Mouse (Mus musculus): ENCODE results near the gene Vldlr.

Gene Vldlr

GRCm38 (mm10) chr19:27216318-27216717, at the start of gene Vldlr:
TSS of gene Vldlr (plus strand) at chr19:27216484.
- no peak for DNase-seq (ENCODE audit: low spot score)

DNA sequence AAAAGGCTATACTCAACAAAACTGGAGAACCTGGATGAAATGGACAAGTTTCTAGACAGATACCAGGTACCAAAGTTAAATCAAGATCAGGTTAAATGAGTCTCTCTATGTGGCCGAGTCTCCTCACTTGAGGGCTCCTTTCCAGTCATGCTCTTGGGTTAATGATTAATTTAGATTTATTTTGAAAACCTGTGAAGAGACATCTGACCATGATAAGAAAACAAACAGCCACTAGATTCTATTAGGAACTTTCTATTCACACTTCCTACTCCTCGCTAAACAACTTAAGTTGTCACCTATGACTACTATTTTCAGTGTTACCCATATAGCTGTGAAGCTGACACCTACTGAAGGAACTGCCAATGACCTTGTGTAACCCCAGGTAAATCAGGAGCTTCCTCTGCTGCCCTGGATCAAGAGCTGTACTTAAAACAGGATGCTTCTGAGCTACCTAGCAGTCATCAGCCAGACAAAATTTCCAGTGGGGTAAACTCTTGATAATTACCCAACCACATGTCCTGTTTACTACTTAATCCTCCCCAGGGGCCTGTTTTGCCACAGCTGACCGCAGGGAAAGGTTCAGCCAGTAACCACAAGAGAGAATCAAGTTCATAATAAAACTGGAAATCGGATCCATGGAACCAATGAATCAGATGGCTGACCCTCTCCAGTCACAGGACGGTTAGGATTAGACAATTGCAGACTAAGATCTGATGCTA, 48.5 kb upstream of the Vldlr start:
- no peak for DNase-seq (ENCODE audit: low spot score)

DNA sequence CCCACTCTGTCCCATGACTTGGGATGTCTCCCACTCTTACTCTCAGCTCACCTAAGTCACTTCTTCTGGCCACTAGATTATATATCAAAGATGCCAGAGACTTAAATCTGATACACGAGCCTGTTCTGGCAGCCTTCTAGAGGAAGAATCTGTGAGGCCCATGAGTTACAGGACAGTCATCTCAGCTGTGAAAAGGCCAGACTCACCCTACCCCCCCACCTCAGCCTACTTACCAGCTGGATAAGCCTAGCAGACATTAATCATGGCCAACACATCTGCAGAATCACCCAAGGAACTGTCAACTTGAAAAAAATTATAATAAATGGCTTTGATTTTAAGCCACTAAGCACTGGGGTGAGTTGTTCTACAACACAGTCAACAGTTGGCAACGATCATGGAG, 42.4 kb upstream of the Vldlr start:
- DNase-seq (ENCODE audit: low spot score) = no peak

- no peak for DNase-seq (ENCODE audit: low spot score)
These were observed 40.7 kb upstream of the Vldlr start for GRCm38 (mm10) chr19:27175617-27176016.

DNA sequence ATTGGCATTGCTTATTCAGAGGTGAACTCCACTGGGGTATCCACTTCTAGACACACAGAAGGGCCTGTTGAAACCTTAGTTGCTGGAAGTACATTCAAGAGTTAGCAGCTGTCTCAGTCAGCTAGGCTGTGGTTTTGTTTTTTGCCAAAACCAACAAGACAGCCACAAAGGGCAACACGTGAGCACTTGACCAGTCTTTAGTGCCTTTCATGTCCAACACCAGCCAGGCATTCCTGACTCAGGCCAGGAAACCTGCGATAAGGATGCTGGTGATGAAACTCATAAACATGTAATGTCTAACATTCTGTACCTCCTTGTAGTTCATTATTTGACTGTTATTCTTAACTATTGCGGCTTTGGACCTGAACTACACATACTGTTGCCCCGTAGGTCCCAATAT, 39.7 kb upstream of the Vldlr start:
- DNase-seq (ENCODE audit: low spot score) = no peak

DNA sequence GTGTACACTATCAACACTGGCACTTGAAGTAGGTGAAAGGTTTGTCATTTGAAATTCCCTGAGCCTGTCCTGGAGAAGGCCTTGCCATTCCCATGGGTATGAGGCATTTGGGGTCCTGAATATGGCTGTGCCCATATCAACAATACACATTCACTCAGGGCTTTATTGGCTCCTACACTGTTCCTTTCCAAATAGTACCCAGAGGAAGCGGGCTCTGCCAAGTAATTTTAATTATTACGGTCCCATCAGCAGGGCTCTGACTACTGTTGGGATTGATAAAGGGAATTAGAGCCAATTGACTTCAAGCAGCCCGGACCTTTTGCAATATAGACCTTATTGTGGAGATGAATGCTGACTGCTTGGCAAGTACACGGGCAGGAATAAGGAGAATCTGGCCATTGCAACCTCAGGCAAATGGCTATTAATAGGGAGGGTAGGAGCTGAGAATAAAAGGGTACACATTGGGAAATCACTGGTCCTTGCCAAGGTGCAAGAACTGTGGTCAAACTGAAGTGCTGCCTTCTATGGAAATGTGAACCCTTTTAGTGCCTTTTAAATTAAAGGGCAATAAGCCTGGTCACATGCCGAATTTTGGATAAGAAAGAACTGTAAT, 38.0 kb upstream of the Vldlr start:
- DNase-seq (ENCODE audit: low spot score) = no peak

DNA sequence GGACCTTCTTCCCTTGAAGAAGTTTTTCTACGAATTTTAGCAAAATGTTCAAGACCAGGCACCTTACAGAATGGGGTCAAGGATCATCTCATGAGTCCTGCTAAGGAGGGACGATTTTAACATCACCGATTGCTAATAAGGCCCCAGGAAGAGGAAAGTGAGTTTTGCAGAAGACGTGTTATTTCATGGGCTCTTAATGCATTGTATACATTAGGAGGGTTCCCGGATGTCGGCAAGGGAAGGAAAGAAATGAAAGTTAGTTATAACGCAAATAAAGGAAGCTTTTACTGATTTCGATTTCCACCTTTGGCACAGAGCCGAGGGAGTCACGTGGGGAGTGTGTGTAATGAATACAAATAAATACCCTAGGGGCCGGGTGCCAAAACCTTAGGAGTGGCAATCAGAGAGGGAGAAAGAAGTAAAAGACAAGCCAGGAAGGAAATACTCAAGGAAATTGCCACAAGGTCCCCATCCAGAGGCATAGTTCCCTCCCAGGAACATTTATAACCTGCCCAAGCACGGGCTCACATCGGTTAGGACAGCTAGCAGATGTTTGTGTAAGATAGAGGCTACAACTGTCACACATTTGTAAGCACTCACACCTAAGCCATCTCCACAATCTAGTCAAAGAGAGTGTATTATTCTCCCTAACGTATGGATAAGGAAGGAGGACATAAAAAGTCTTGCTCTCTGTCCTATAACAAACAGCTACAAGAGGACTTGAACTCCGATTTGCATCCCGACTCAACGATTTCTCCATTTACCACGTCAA, 35.7 kb upstream of the Vldlr start:
- no peak for DNase-seq (ENCODE audit: low spot score)

- DNase-seq (ENCODE audit: low spot score) = no peak
These were observed 32.8 kb upstream of the Vldlr start for GRCm38 (mm10) chr19:27183511-27183910.

DNA sequence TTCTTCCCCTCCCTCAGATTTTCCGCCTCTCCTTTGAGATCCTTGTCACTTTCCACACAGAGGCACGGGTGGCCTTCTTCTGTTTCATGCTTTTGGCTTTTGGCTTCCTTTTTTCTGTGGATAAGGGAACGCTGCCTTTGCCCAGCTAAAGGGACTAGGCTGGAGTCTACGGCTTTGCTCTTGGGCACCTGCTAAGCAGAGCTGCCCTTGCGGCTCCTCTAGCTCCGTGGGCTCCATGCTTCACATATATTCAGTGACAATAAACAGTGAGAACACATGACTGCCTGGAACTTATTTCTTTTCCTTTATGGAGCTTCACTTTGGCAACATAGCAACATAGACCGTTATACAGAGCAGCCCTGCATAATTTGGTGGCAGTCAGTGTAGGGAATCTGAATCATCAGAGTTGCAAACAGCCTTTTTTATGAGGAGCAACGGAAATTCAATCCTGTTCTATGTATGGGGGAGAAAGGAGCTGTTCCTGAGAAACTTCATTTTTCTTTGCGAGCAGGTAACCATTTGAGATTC, 12.5 kb upstream of the Vldlr start:
- DNase-seq (ENCODE audit: low spot score) = no peak

DNA sequence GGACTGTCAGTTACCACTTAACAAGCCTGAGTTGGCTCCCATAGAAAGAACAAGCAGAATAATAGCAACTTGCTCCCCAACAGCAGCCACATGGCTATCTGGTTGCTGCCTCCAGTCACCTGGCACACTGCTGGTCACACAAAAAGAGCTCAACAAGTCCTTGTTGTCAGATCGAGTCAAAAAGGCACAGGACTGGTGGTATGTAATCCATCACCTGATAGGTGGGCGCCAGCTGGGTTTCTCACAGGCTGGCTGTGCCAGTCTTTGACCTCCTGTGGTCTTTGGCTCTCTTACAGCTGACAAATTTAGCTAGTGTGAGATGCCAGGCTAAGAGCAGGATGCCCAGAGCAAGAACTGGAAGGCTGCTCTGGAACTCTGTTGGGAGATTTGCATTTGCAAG, 5.3 kb upstream of the Vldlr start:
- DNase-seq (ENCODE audit: low spot score) = no peak

DNA sequence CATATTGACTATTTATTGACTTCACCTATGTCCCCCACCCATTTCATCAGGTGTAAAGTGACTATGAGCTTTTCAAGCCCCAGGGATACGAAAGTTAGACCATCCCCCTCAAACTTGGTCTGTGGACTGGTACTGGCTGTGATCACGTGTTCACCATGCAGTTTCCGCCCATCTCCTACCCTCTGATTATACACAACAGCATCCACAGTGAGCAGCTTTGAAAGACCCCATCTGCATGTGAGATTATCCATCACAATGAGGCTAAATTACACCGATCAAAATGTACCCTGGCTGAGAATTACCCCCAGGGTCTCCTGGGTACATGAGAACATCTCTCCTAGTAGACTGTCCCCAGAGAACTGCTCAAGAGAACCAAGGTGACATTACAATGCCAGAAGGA, 688 bp upstream of the Vldlr start:
- DNase-seq (ENCODE audit: low spot score) = no peak

DNA sequence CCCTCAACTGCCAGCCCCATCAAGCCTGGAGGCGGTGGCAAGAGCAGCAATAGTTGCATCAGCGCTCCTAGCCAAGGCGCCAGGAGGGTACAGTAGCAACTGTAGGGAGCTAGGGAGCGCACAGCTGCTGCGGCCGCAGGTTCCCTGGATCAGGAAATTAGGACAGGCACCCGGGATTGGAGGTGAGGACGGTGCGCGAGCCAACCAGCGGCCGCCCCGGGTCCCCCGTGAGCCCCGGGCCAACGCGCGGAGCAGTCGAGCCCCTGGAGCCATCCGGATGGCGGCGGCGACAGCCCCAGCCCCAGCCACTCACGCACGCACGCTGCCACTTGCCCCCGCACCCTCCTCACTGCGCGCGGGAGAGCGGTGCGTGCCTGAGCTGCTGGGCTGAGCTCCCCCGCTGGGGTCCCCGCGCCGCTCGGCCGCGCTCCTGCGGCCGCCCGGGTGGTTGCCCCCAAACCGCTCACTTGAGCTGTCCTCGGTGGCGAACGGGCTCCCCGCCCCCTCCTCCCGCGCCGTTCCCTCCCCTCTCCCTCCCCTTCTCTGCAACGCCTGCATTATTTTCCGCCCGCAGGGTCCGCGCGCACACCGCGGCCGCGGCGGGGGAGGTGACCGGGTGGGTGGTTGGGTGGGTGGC, 601 bp downstream of the Vldlr start:
- peak; percentile 60 for DNase-seq (ENCODE audit: low spot score)

DNA sequence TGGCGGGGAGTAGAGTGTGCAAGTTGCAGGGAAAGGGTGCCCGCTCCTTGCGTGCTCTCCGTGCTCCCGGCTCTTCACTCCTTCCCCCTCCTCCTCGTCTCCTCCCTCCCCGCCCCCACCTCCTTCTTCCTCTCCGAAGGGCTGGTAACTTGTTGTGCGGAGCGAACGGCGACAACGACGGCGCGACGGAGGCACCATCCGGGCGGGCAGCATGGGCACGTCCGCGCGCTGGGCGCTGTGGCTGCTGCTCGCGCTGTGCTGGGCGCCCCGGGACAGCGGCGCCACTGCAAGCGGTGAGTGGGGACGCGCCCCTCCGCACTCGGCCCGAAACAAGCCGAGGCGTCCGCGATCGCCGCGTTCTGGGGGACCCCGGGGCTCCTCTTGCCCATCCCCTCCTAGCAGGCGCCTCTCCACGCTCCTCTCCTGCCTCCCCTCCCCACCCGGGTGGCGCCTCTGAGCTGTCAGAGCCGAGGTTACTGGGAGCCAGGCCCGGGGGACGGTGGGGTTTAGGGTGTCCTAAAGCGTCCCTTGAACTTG, 1.2 kb downstream of the Vldlr start:
- peak; percentile 34 for DNase-seq (ENCODE audit: low spot score)

DNA sequence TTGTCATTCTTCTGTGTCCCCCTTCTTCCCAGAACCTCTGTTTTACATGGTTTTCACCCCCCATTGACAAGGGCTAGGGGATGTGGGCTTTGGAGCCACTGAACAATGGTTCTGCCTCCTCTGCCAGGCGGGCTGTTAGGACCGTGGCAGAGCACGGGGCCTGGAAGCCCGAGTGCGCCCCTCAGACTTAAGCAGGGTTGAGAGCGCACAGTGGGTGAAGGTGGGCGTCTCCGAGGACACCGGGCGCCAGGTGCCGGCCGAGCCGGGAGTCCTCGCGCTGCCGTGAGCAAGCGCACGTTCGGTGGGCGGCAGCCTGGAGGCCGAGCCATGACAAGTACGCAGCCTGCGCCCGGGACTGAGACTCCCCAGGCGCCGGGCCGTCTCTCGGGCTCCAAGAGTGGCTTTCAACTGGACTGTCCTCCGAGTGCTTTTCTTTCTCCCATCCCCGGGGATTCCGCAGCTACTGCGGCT, 1.7 kb downstream of the Vldlr start:
- peak; percentile 17 for DNase-seq (ENCODE audit: low spot score)

- peak; percentile 61 for DNase-seq (ENCODE audit: low spot score)
These were observed 2.4 kb downstream of the Vldlr start for GRCm38 (mm10) chr19:27218561-27219262.

DNA sequence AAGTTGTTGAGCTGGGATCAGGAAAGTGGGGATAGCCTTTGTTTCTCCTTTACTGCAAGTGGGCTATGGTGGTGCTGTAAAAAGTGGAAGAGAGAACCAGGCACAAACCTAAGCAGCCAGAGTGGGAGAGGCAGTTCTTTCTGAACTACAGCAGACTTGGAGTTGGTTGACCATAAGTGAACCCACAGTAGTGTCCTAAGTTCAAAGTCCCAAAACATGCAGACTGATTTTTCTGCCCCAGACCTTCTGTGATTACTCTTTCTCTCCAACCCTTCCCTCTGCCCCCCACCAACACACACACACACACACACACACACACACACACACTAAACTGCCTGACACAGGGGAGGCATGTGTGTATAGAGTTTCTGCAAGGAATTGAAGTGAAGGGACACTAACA, 3.3 kb downstream of the Vldlr start:
- no peak for DNase-seq (ENCODE audit: low spot score)

DNA sequence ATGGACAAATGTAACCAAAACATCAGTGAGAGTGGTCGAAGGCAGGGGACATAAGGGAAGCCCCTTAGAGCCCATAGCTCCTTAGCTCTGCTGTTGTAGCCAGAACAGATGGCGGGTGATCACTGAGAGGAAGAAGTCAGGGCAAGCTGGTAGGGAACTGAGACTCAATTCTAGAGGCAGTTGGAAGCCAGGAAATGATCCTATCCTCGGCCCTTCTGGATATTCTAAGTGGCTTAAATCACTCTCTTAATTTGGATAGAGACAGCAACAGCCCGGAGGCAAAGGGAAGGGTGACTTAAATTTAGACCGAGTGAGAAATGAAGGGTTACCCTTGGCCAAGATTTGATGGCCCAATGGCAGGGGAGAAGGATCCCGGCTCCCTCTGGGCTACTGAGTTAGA, 6.8 kb downstream of the Vldlr start:
- DNase-seq (ENCODE audit: low spot score) = no peak

- no peak for DNase-seq (ENCODE audit: low spot score)
These were observed 8.1 kb downstream of the Vldlr start for GRCm38 (mm10) chr19:27224356-27224755.

DNA sequence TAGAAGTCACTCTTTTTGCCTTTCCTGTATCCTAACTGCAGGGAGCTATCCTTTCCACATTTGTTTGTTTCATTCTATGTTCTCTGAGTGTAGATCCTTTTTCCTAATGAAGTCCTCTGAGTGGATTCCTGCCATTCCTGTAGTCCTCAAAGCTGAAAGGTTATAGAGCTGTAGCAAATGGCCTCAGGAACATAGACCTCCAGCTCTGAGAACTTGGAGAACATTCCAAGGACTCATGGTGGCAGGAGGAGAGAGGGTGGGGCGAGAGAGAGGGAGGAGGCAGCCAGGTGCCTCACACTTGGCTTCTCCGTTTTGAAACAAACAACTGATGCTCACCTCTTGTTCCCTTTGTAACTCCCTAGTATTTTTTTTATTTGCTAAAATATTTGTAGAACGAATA, 10.3 kb downstream of the Vldlr start:
- DNase-seq (ENCODE audit: low spot score) = no peak

DNA sequence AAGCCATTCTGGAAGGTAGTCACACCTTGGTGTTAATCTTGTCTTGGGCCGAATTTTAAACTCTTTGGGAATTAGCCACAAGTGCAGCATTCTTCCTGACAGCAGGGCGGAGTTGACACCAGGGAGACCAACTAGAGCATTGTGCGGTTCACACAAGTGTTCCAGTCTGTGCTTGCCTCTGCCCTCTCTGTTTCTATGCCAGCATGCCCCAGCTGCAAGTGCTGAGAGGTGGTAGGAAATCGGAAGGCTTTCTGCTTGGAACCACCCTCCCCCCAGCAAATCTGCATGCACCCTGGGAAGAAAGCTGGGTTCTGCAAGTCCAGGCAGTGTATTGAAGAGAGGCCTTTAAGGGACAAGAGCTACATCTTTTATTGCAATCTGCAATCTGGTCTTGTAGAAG, 10.8 kb downstream of the Vldlr start:
- DNase-seq (ENCODE audit: low spot score) = no peak

DNA sequence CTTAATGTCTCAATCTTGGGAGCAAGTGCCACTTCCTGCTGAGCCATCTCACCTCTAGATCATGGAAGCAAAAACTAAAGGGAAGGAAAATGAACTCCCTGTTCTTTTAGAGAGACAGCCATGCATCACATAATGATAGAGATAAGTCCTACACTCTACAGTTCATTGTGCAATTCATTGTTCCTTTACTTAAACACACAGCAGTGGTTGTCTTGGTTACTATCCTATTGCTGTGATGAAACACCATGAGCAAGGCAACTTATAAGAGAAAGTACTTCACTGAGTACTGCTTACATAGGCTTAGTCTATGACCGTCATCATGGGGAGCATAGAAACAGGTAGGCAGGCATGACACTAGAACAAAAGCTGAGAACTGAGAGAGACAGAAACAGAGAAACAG, 12.0 kb downstream of the Vldlr start:
- no peak for DNase-seq (ENCODE audit: low spot score)

GRCm38 (mm10) chr19:27233386-27233785, 17.1 kb downstream of the Vldlr start:
- no peak for DNase-seq (ENCODE audit: low spot score)

Data from yolk sac, embryonic 10.5 days (tissue).